Mouse (Mus musculus) retina, postnatal 1 day (tissue): ENCODE data around the gene Rpap1.
A peak's percentile ranks its signal among the peaks of the same experiment; 100 is the strongest.

ENCODE experiments used
- DNase-seq: peaks from one replicate; pipeline ENCODE4 v3.0.0-alpha.2; 2012

The Rpap1 gene

GRCm38 (mm10) chr2:119798246-119798927 lies 11.1 kb upstream of the Rpap1 start:
- peak; percentile 82 for DNase-seq

GRCm38 (mm10) chr2:119797279-119797783 lies 10.0 kb upstream of the Rpap1 start, which contains the start of gene Tyro3:
Gene Tyro3 (plus strand): TSS chr2:119797733.
- no peak for DNase-seq

DNA sequence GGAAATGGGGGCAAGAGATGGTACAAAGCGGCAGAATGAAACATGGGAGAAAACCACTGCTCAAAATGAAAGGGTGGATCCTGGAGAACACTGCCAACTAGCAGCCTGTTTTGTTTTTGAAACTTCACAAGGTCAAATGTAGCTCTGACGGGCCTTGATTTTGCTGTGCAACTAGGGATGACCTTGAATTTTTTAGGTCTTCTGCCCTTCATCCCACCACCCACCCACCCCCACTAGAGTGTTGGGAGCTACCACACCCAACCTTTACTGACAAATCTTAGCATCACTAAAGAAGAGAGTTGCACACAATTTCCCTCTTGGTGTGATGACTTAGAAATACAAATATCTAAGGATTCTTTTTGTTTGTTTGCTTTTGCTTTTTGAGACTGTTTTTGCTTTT lies 2.7 kb upstream of the Rpap1 start:
- no peak for DNase-seq

- DNase-seq = peak; percentile 23
Measured at GRCm38 (mm10) chr2:119767246-119767645, 20.1 kb downstream of the Rpap1 start.

- DNase-seq = no peak
Measured at GRCm38 (mm10) chr2:119763924-119764323, 23.4 kb downstream of the Rpap1 start.

- DNase-seq = no peak
Measured at GRCm38 (mm10) chr2:119762276-119762675, 25.1 kb downstream of the Rpap1 start.

GRCm38 (mm10) chr2:119760251-119760650 lies 27.1 kb downstream of the Rpap1 start, which contains the start of gene Ltk:
Gene Ltk (minus strand): TSS chr2:119760431.
- DNase-seq = peak; percentile 6

DNA sequence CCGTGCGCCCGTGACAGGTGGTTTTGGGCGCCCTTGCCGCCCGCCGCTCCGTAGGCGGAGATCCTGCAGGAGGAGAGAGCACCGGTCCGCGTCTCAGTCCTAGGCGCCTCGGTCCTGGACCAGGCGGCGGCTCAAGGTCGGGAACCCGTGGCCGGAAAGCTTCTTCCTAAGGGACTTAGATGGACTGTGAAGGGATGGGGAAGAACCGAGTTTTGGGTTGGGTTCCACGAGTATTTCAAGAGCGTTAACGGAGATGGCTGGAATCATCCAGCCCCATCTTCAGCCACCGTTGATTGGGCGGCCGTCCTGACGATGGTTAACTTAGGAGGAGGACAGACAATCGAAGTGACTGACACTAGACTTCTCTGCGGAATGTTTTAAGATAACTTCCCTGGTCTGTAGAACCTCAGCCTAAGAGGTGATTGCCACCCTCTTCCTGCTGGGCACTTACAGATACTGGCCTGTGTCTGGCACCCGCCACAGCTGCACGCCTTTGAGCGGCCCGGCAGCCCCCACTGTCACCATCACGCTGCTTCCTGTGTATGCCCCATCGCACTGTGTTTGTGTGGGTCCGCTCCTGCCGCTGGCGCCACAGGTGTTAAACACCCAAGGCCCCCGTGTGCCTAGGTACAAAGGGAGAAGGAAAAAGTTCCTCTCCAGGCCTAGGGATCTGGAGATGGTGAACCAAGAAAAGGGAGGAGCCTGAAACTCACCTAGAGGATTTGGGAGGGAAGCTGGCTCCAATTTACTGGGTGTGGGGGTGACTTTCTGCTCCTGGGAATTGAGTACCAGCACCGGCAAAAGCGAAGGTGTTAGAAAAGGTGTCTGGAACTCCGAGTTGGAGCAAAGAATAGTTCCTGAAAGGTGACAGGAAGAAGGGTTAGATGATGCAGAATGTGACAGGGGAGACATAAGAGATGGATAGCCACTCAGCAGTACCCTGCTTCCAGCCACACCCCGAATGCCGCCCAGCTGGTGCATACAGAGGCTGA lies 28.2 kb downstream of the Rpap1 start:
- peak; percentile 14 for DNase-seq

DNA sequence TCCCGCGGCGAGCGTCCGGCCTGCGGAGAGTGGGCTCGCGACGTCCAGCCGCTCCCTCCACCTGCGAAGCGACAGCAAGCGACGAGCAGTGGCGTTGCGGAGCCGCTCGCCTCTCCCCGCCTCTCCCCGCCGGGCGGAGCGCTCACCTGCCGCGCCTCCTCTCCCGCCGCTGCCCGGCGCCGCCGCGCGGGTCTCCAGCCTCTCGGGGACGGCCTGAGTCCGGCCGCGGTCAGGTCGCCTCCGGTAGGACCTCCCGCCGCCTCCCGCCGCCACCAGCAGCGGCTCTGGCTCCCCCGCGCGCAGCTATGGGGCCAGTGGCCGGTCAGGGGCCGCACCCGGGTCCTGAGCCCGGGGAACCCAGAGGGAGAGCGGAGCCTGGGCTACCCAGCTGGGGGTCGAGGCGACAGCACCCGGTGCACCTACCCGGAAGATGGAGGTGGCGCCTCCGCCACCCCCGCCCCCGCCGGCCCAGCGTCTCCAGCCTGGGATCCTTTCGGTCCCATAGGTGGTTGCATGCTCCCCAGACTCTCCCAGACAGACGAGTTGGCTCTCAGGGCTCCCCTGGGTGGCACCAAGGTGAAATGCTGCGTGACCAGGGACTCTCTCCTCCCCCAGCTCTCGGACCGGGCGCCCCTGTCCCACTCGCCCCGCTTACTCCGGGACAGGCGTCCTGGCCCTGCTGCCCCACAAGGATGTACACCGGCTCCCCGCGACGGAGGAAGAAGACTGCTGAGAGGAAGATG lies 29.1 kb downstream of the Rpap1 start:
- peak; percentile 64 for DNase-seq

DNA sequence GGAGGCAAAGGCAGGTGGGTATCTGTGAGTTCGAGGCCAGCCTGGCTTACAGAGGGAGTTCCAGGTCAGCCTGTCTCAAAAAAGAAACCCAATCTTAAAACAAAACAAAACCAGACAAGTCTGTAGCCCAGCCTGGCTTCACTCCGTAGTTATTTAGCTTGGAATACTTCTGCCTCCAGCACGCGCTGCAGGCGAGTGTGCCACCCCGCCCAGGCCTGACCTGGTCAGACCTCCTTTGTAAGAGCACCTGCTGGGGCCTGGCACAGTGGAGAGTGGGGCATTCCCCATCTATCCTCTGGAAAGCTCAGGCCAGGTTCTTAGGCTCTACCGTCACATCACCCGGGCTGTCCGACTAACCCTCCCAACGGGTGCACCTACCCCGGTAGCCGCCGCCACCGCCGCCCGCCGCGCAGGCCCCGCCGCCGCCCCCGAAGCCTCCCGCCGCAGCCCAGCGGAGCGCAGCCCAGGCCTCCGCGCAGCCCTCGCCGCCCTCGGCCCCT lies 29.7 kb downstream of the Rpap1 start:
- DNase-seq = no peak

DNA sequence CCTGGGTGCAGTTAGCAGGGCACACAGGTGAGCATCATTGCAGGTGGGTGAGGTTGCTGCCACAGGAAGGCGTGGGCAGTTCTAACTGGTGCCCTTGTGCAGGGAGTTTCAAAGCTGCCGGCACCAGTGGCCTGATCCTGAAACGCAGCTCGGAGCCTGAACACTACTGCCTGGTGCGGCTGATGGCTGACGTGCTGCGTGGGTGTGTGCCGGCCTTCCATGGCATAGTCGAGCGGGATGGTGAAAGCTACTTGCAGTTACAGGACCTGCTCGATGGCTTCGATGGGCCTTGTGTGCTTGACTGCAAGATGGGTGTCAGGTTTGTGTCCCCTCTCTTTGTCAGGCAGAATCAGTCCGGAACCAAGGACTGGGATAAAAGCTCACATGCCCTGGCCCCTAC lies 38.1 kb downstream of the Rpap1 start:
- no peak for DNase-seq

GRCm38 (mm10) chr2:119747554-119747953 lies 39.8 kb downstream of the Rpap1 start:
- DNase-seq = peak; percentile 38

DNA sequence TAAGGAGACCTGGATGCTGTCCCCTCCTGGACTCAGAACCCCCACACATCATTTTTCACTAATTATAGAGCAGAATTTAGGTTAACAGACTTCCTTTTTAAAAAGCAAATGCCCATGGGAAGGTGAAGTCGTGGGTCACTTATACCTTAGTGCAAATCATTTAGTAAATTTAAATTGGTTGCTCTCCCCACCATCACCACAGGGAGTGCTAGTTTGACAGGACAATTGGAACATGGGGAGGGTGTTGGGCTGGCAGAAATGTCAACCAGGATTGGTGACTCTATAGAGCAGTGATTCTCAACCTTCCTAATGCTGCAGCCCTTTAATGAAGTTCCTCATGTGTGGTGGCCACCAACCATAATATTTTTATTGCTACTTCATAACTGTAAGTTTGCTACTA lies 42.1 kb downstream of the Rpap1 start:
- DNase-seq = peak; percentile 64

GRCm38 (mm10) chr2:119744163-119745111 lies 42.9 kb downstream of the Rpap1 start:
- DNase-seq = peak; percentile 46

GRCm38 (mm10) chr2:119743808-119744162 lies 43.6 kb downstream of the Rpap1 start:
- DNase-seq = peak; percentile 14

- peak; percentile 32 for DNase-seq
Measured at GRCm38 (mm10) chr2:119743176-119743807, 44.0 kb downstream of the Rpap1 start.

GRCm38 (mm10) chr2:119742461-119743175 lies 44.7 kb downstream of the Rpap1 start:
- DNase-seq = peak; percentile 49

- peak; percentile 94 for DNase-seq
Measured at GRCm38 (mm10) chr2:119741581-119742411, 45.5 kb downstream of the Rpap1 start, which contains the start of gene Itpka. Gene Itpka (plus strand): TSS chr2:119742337.

DNA sequence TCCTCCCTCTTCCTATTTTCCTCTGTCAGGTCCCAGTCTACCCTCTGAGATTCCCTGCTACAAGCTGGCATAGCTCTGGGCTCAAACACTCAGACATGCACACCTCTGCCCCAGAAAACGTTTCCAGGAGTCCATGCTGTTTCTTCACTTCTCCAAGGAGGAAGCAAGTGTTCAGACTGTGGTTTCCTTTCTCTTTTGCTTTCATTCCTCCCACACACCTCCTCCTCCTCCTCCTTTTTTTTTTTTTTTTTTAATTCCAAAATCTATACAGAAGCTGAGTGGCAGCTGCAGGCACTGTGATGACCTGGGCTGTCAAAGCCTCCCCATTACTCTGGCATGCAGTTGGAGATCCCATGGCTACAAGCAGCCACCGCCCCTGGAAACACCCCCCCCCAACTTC lies 46.8 kb downstream of the Rpap1 start:
- DNase-seq = no peak
